Mouse (Mus musculus) lung, postnatal 0 days (tissue): ENCODE measurements around the gene Cpeb3. TPM values are rescaled to one million over a fixed set of nuclear protein-coding genes. Genes with fewer than 3 reads are reported as not detected.
"Not testable (repeated sequence)": the region's sequence is repeated elsewhere in the genome, so short reads cannot be mapped to it uniquely, and the experiment has no call there.

ENCODE experiments used
- ATAC-seq: fragments of 200-750 bp; cut with Nextera tagmentation; 2 replicates; pipeline ENCODE4 v1.8.0; 2017; ENCODE audit warnings: moderate library complexity
- DNase-seq: peaks from one replicate; pipeline ENCODE4 v3.0.0-alpha.2; 2016; ENCODE audit warnings: low spot score
- H3K27ac ChIP-seq: fragments of 300-500 bp; sonication (generic); 2 replicates; pipeline ENCODE4 v1.5.1; 2014; ENCODE audit warnings: antibody characterized with exemption, mild to moderate bottlenecking, low read length, mixed read lengths
- H3K27me3 ChIP-seq: fragments of 300-500 bp; sonication (generic); replicated peaks from 2 replicates; pipeline ENCODE4 v1.6.1; 2014; ENCODE audit warnings: low read length, mixed read lengths; ENCODE audit not compliant: insufficient read depth
- H3K36me3 ChIP-seq: fragments of 300-500 bp; sonication (generic); 2 replicates; pipeline ENCODE4 v1.6.1; 2014; ENCODE audit warnings: low read length, mixed read lengths; ENCODE audit not compliant: insufficient read depth
- H3K4me1 ChIP-seq: fragments of 300-500 bp; sonication (generic); 2 replicates; pipeline ENCODE4 v1.6.1; 2014; ENCODE audit warnings: antibody characterized with exemption, low read depth, low read length, mixed read lengths; ENCODE audit not compliant: insufficient read depth
- H3K4me2 ChIP-seq: fragments of 300-500 bp; sonication (generic); replicated peaks from 2 replicates; pipeline ENCODE4 v1.6.1; 2014; ENCODE audit warnings: low read depth, mild to moderate bottlenecking, low read length, moderate library complexity, mixed read lengths
- H3K4me3 ChIP-seq: fragments of 300-500 bp; sonication (generic); 2 replicates; pipeline ENCODE4 v1.5.1; 2014; ENCODE audit warnings: low read depth, low read length
- H3K9ac ChIP-seq: fragments of 300-500 bp; sonication (generic); replicated peaks from 2 replicates; pipeline ENCODE4 v1.6.1; 2014; ENCODE audit warnings: low read depth, mild to moderate bottlenecking
- H3K9me3 ChIP-seq: fragments of 300-500 bp; sonication (generic); 2 replicates; pipeline ENCODE4 v1.6.1; 2016; ENCODE audit warnings: low read length, mixed read lengths
- CTCF ChIP-seq: IDR thresholded peaks from 2 replicates; pipeline ENCODE4 v1.5.1; 2016; ENCODE audit warnings: antibody characterized with exemption, mild to moderate bottlenecking
- EP300 ChIP-seq: IDR thresholded peaks from 2 replicates; pipeline ENCODE4 v1.6.1; 2016; ENCODE audit warnings: antibody characterized with exemption, mild to moderate bottlenecking, control low read depth
- WGBS: fragments of 180-500 bp; shearing (Covaris S2); extraction: QIAGEN DNeasy Blood & Tissue Kit; methylation state at CpG from one replicate; pipeline ENCODE4 v1.1.7; 2014; 5-methylcytosine and 5-hydroxymethylcytosine counted together
- polyA plus RNA-seq: library from polyadenylated mRNA; unstranded; fragments of >200 nt; fragmentation: Nextera tagmentation; extraction: Ambion mirVana; gene quantifications from 2 replicates; pipeline ENCODE4 v1.2.1, GENCODE M21; 2015

The Cpeb3 gene
- polyA plus RNA-seq, 1 experiment from 2014 or later, result 1.3 TPM

- H3K9ac ChIP-seq, result no peak overlapping the region
- DNase-seq, result peak; percentile 67
- H3K27me3 ChIP-seq, result 0 out of 2 replicates have a peak, but pooled peaks cover 3% of the 10 kb centered on the region
- 0 out of 2 replicates have a peak, but pooled peaks have one; percentile 21 for ATAC-seq
- H3K36me3 ChIP-seq, result no peaks in the 10 kb centered on the region
- no peak overlapping the region for H3K4me3 ChIP-seq
- H3K9me3 ChIP-seq, result no peaks in the 10 kb centered on the region
- WGBS, result 12% methylated on average over 4 of the region's 4 CpGs
- no peak for TF ChIP-seq CTCF
- no peak for TF ChIP-seq EP300
- no peak overlapping the region for H3K4me2 ChIP-seq
- no peak overlapping the region for H3K27ac ChIP-seq
- H3K4me1 ChIP-seq, result no peaks in the 10 kb centered on the region
Measured at GRCm38 (mm10) chr19:37239096-37239495, 30.7 kb upstream of the Cpeb3 start.

GRCm38 (mm10) chr19:37238651-37239050, 30.2 kb upstream of the Cpeb3 start:
- WGBS, result 16% methylated on average over 7 of the region's 7 CpGs
- peak; percentile 10 for DNase-seq
- TF ChIP-seq EP300, result no peak

GRCm38 (mm10) chr19:37237712-37238437, 29.5 kb upstream of the Cpeb3 start:
- no peak overlapping the region for H3K9ac ChIP-seq
- ATAC-seq, result peak; percentile 45
- H3K9me3 ChIP-seq, result no peaks in the 10 kb centered on the region
- no peak overlapping the region for H3K4me3 ChIP-seq
- 6% methylated on average over 15 of the region's 15 CpGs for WGBS
- no peak overlapping the region for H3K27ac ChIP-seq
- H3K4me1 ChIP-seq, result no peaks in the 10 kb centered on the region
- 0 out of 2 replicates have a peak, but pooled peaks cover 4% of the 10 kb centered on the region for H3K27me3 ChIP-seq
- TF ChIP-seq EP300 (no peak), CTCF (no peak)
- no peaks in the 10 kb centered on the region for H3K36me3 ChIP-seq
- no peak for DNase-seq
- no peak overlapping the region for H3K4me2 ChIP-seq

More at GRCm38 (mm10) chr19:37238651-37239050, 30.2 kb upstream of the Cpeb3 start:
- ATAC-seq, result no peak
- H3K4me1 ChIP-seq, result no peaks in the 10 kb centered on the region
- no peaks in the 10 kb centered on the region for H3K36me3 ChIP-seq
- 0 out of 2 replicates have a peak, but pooled peaks cover 4% of the 10 kb centered on the region for H3K27me3 ChIP-seq
- no peak overlapping the region for H3K9ac ChIP-seq
- no peak overlapping the region for H3K4me2 ChIP-seq
- no peaks in the 10 kb centered on the region for H3K9me3 ChIP-seq
- no peak overlapping the region for H3K4me3 ChIP-seq
- no peak overlapping the region for H3K27ac ChIP-seq

- Histone ChIP-seq H3K27ac (no peak overlapping the region), H3K27me3 (0 out of 2 replicates have a peak, but pooled peaks cover 4% of the 10 kb centered on the region), H3K9me3 (no peaks in the 10 kb centered on the region), H3K4me1 (no peaks in the 10 kb centered on the region), H3K36me3 (no peaks in the 10 kb centered on the region), H3K4me3 (no peak overlapping the region), H3K9ac (no peak overlapping the region), H3K4me2 (no peak overlapping the region)
- WGBS, result 55% methylated on average over 5 of the region's 5 CpGs
- TF ChIP-seq EP300 (no peak), CTCF (no peak)
- ATAC-seq (no peak), DNase-seq (no peak)
Measured at GRCm38 (mm10) chr19:37237306-37237705, 28.9 kb upstream of the Cpeb3 start.

GRCm38 (mm10) chr19:37235818-37236217, 27.4 kb upstream of the Cpeb3 start:
- TF ChIP-seq CTCF (no peak), EP300 (no peak)
- no peak for DNase-seq
- Histone ChIP-seq H3K9me3 (no peaks in the 10 kb centered on the region), H3K4me2 (no peak overlapping the region), H3K27me3 (0 out of 2 replicates have a peak, but pooled peaks cover 4% of the 10 kb centered on the region), H3K9ac (no peak overlapping the region), H3K36me3 (no peaks in the 10 kb centered on the region), H3K4me1 (no peaks in the 10 kb centered on the region), H3K27ac (no peak overlapping the region), H3K4me3 (no peak overlapping the region)
- peak; percentile 29; the same call in 1 of the 2 replicates for ATAC-seq
- 46% methylated on average over 8 of the region's 8 CpGs for WGBS

GRCm38 (mm10) chr19:37233561-37234539, 25.4 kb upstream of the Cpeb3 start:
- ATAC-seq, result peak; percentile 38
- Histone ChIP-seq H3K27me3 (0 out of 2 replicates have a peak, but pooled peaks cover 4% of the 10 kb centered on the region), H3K36me3 (no peaks in the 10 kb centered on the region), H3K27ac (no peak overlapping the region), H3K9ac (no peak overlapping the region), H3K4me2 (peak overlapping the region; percentile 46), H3K4me3 (peak overlapping the region; percentile 14; the same call in 1 of the 2 replicates), H3K9me3 (no peaks in the 10 kb centered on the region), H3K4me1 (no peaks in the 10 kb centered on the region)
- TF ChIP-seq CTCF (peak; percentile 14; the same call in 1 of the 2 replicates), EP300 (no peak)
- no peak for DNase-seq
- WGBS, result 5% methylated on average over 63 of the region's 63 CpGs

- ATAC-seq, DNase-seq, H3K4me1 ChIP-seq, H3K36me3 ChIP-seq, H3K9ac ChIP-seq, H3K4me2 ChIP-seq, H3K27me3 ChIP-seq, H3K9me3 ChIP-seq, H3K4me3 ChIP-seq, H3K27ac ChIP-seq: not testable (repeated sequence)
- WGBS, result 79% methylated on average over 9 of the region's 9 CpGs
Measured at GRCm38 (mm10) chr19:37232598-37232997, 24.2 kb upstream of the Cpeb3 start.
